Mouse (Mus musculus) ES-E14 (cell line): ENCODE measurements around the gene Clpb.

ENCODE experiments used
- CHD2 ChIP-seq: IDR thresholded peaks from 2 replicates; pipeline ENCODE4 v1.6.1; 2014; ENCODE audit warnings: mild to moderate bottlenecking, low read depth, low read length, inconsistent platforms
- HCFC1 ChIP-seq: IDR thresholded peaks from 2 replicates; pipeline ENCODE4 v1.6.1; 2012; ENCODE audit warnings: low read length, inconsistent platforms, borderline replicate concordance; ENCODE audit not compliant: insufficient read depth
- MAFK ChIP-seq: IDR thresholded peaks from 2 replicates; pipeline ENCODE4 v1.6.1; 2014; ENCODE audit warnings: mild to moderate bottlenecking, low read depth, low read length, inconsistent platforms; ENCODE audit not compliant: insufficient read depth
- ZC3H11A ChIP-seq: IDR thresholded peaks from 2 replicates; pipeline ENCODE4 v1.6.1; 2012; ENCODE audit warnings: low read depth, mild to moderate bottlenecking, inconsistent platforms, low read length, borderline replicate concordance

DNA sequence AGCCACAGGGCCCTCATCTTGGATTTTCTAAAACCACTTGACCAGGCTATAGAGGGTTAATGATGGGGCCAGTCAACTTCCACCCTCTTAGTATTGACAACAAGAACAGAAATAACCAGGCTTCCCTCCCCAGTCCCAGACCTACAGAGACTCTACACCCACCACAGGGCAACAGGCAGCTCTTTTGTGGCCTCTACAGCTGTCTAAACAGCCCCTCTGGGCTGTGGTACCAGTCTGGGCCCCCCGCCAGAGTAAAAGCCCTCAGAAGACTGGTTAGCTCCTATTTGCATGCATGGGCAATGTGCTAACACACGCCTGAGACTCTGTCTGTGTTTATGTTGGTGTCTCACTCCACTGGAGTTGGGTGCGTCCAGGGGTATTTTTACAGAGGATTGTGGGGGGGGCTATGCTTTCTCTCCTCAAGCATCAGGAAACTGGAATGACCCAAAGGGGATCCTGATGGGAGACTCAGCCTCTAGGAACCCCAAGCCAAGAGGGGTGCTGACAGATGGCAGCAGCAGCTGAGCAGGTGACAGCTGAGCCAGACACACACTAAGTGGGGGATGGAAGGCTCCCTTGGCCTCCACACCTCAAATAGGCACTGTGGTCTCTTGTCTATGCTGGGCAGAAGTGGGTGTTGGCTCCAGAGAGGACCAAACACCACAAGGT, 170.6 kb downstream of the Clpb start:
- no peak for TF ChIP-seq CHD2
- no peak for TF ChIP-seq HCFC1
- no peak for TF ChIP-seq MAFK
- no peak for TF ChIP-seq ZC3H11A
